Mouse (Mus musculus): ENCODE data around the gene Cacna1d.
A peak's percentile ranks its signal among the peaks of the same experiment; 100 is the strongest.

Gene Cacna1d

DNA sequence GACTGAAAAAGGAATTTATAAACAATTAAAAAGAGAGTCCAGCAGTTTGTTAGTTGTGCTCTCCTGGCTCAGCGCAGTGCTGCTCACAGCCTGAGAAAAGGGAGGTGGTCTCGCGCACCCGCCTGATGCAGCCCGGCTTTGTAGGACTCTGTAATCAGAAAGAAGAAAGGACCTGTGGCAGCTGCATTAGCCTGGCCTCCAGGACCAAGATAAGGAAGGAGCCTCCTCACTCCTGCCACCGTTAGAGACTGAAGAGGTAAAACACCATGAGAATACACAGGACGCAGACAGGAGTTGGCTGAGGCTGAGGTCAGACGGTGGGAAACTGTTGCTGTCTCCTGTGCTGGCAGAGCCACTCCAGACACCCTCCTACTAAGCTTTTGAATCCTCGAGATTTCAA lies at the start of gene Cacna1d:
Cacna1d (minus strand) TSS at position 114 of the 400 bp plus-strand sequence.
- DNase-seq (ENCODE audit: low read depth): no peak

DNA sequence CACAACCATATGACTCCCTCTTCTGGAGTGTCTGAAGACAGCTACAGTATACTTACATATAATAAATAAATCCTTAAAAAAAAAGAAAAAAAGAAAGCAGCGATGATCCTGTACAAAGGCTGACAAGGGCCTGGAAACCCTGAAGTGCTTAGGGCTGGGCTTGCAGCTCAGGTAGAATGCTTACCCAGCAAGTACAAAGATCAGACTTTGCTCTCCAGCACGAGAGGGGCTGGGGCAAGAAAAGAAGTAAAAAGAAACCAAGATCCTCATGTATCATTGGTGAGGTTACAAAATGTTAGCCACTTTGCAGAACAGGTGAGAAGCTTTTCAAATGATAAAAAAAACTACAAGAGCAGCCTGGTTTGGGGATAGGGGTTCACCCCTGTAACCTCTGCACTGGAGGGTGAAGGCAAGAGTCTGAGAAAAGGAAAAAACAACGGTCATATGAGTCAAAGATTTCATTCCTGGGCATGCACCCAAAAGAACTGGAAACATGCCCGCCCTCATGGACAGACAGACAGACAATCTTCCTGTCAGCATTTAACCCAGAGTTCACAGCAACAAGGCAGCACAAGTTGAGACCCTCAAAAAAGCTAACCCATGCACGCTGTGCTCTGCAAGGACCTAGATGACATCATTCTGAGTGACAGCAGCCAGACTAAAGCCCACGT lies 42.7 kb upstream of the Cacna1d start:
- no peak for DNase-seq (ENCODE audit: low read depth)

DNA sequence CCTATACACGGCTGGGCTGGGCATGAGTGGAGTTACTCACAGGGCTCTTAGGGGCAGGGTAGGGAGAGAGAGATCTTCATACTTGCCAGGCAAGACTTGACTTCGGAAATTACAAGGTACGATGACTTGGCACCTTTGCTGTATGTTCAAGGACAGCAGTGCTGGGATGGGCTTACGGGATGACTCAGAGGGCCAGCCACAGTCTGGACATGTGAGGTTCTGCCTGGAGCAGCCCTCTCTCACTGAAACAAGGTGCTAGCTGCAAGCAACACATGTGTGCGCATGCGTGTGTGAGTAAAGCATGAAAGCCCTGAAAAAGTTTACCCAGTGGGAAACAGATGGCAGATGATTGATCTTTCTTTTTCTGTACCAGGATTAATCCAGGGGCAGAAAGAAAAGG lies 40.6 kb upstream of the Cacna1d start:
- no peak for DNase-seq (ENCODE audit: low read depth)

DNA sequence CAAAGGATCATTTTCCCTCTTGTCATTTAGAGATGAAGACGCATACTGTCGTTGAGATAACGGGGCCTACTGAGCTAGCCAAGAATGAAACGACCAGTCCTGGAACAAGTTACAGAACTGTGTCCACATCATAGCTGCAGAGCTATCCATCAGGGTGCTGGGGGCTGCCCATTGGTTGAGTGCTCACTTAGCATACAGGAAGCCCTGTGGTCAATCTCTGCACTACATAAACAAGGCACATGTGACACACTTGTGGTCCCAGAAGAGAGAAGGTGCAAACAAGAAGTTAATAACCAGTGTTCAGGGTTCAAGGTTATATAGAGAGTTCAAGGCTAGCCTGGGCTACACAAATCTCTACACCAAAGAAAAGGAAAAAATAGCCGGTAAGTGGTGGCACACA lies 40.2 kb upstream of the Cacna1d start:
- no peak for DNase-seq (ENCODE audit: low read depth)

DNA sequence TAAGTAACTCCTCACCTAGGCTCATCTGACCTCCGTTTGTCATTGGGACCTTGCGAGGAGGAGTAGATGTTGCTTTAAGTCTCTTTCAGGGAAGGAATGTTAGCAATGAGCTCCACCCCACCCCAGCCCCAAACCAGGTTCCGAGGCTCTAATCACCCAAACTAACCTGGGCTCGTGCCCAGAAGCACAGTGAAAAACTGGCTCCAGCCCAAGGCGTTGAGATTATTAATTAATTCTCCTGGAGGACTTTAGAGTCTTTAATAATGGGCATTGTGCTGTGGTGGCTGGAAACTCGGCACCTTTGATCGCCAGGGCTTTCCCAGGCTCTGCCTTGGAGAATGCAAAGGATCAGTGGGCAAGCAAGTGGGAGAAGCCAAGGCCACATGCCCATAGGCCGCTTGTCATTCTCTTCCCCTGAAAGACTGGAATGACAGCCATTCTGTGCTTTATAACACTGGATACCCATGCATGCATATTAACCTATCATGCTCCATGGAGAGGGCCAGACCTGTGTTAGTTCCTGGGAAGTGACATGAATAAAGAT lies 39.5 kb upstream of the Cacna1d start:
- DNase-seq (ENCODE audit: low read depth): no peak

DNA sequence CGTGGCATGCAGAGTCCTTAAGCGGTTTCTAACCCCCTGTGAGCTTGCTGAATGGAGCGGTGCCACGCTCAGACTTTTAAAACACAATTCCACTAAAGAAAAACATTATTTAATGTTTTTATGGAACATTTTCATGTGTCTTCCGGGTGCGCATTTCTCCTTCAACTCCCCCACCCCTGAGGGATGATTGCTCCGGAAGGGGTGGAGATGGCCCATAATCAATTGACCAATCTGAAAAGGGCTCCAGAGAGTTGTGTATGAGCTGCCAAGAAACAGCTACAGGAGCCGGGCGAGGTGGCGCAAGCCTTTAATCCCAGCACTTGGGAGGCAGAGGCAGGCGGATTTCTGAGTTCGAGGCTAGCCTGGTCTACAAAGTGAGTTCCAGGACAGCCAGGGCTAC lies 38.2 kb upstream of the Cacna1d start:
- no peak for DNase-seq (ENCODE audit: low read depth)

DNA sequence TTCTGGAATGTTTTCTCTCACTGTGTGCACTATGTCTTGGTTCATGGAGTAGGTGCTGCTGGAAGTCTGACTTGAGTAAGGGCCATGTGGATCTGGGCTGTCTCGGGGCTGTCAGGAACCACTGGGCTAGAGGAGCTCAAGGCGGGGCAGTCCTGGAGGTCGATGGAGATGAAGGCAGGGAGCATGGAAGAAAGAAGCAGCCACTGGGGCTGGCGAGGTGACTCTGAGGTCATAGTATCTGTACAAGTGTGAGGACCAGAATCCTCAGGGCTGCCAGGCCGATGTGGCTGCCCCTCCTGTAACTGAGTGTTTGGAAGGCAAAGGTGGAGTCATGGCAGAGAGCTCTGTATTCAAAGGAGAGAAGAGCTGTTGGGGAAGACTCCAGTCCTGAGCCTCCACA lies 37.7 kb upstream of the Cacna1d start:
- DNase-seq (ENCODE audit: low read depth): no peak

DNA sequence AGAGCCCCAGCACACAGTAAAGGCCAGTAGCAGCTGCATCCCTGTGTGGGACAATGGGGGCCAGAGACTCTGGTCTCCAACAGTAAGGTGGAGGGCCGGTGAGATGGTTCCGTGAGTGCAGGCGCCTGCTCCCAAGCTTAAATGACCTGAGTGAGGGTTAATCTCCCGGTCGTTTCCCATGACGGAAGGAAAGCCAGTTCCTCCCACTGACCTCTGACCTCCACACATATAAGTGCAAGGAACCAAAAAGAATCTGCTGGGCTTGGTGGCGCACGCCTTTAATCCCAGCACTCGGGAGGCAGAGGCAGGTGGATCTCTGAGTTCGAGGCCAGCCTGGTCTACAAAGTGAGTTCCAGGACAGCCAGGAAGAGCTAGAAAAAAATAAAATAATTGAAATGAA lies 37.1 kb upstream of the Cacna1d start:
- DNase-seq (ENCODE audit: low read depth): no peak

DNA sequence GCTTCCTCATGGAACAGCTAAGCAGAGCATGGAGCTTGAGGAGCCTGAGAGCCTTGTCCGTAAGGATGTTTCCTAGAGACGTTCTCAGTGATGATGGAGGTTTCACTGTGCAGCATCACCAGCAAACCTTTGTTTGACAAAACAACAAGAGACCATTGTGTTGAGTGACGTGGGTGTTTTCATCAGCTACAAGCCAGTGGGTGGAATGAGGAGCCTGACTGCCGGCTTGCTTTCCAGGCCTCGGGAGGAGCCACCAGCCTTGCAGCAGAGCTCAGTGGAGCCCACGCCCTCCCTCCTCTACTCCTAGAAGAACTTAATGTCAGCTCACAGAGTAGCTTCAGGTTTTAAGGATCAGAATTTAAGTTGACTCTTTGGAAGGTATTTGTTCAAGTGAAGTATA lies 32.1 kb upstream of the Cacna1d start:
- DNase-seq (ENCODE audit: low read depth): no peak

DNA sequence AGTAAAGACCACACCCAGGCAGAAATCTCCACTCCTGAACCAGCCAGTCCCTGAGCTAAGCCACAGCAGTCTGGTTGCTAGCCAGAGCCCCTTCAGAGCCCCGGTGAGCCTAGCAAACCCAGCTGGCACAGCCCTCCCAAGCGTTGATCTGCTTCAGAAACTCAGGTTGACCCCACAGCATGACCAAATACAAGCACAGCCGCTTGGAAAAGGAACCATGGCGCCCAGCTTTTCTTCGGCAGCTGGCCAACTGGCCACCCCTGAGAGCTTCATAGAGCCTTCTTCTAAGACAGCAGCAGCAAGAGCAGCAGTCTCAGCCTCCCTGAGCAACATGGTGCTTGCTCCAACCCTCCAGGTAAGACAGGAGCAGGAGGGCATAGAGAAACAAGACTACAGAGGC lies 28.1 kb upstream of the Cacna1d start:
- no peak for DNase-seq (ENCODE audit: low read depth)

DNA sequence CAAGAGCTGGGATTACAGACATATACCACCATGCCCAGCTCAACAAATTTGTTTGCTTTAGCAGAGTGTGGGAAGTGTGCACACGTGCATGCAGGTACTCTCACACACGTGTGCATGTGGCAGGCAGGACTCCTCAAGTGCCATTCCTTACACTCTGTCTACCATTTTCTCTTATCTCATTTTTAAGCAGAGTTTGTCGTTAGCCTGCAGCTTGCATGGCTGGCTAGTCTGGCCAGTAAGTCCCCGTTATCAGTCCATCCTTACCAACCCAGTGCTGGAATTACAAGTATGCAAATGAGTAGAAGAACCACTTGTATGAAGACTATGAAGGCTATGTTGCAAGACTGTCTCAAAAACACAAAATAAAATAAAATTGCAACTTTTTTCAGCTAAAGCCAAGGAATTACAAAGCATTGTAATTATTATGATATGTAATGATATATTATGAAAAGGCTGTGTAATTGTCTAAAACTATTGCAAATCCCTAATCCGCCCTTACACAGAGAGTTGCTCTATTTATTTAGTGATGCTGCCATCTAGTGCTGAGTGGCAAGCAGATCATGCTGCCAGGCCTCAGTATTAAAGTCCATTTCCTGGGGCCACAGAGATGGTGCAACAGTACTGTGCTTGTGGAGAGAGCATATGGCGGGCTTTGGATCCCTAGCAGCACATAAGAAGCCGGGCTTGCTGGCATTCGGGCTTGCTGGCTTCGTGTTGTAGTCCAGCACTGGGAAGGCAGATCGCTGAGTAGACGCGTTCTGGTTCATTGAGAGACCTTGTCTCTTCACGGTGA lies 24.9 kb upstream of the Cacna1d start:
- no peak for DNase-seq (ENCODE audit: low read depth)

DNA sequence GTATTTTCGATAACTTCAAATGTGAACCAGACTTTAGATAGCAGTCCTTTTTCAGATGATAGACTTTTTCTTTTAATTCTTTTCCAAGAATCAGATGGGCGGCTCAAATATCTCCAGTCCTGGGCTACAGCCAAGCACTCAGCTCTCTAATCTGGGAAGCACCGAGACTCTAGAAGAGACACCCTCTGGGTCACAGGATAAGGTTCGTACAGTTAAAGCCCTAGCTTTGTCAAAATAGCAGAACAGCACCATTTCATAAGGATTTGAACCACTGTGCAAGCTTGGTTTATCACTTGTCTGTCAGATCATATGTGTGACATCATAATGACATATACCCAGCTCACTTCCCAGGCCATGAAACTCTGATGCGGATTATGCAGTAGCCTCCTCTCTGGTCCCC lies 21.6 kb upstream of the Cacna1d start:
- DNase-seq (ENCODE audit: low read depth): no peak

DNA sequence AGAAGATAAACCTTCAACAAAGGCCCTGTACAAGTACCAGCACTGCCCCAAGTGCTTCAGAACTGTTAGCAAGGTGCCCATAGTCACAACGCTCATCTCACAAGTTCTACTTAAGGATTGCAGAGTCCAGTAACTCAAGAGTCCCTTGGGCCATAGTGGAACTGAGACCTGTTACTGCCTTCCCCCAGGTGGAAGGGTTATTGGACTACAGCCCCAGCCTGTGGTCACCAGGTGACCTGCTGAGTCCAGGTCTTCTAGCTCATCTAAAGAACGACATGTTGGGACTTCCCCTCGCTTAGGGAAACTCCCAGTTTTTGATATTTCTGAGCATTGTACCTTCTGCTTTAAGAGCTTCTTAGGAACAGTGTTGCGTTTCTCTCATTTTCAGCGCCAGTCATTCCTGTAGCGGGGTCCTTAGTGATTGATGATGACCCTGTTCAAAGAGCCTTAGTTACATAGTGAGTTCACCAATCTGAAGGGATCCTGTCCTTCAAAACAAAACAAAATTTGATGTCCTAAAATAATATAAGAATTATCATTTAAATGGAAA lies 19.0 kb upstream of the Cacna1d start:
- no peak for DNase-seq (ENCODE audit: low read depth)

DNA sequence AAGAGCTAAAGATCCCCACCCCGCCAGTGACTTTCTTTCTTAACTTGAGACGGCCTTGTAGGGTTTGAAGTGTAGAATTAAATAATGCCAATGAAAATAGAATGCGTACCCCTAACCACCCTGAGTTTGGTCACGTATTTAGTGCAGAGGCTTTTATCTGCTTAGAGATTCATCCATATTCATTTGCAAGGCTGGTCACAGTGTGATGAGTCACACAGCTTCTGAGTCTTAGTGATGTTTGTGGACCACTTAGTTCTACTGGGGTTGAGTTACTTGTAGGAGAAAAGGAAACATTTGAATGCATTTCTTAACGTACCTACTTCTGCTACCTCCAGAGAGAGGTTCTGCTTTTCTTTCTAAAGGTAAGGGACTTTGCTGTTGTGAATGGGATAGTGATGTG lies 13.7 kb upstream of the Cacna1d start:
- no peak for DNase-seq (ENCODE audit: low read depth)

DNA sequence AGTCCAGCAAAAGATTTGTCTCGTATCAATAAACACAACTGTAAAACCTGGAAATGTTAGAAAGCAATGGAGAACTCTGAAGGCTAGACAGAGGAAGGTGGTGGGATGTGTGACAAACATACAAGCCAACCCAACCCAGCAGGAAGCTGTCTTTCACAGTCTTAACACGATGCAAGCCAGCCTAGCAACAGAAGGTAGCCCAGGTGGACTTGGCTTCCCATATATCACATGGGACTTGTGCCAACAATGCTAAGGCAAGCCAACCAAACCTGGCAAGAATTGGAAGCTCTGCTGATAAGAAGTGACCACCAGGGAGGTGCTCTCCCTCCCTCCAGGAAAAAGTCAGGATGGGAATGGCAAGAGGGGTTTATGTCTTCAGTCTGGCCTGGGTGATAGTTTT lies 6.9 kb upstream of the Cacna1d start:
- no peak for DNase-seq (ENCODE audit: low read depth)

DNA sequence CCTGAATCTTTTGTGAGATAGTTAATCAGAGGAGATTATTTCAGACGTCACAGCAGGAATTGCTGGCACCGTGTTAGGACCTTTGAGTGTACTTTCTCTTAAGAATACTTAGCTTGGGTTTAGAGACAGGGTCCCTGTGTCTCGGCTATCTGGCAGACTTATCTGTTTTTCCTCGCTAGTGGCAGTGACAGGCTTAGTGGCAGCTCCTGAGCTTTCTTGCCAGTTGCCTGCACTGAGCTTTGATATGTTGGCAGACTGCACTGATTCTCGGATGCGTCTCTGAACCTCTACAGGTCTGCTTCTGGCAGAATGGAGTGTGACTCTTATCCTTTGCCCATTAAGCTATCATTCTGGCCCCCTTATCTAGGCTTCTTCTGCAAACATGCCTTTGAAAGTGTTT lies 3.7 kb upstream of the Cacna1d start:
- DNase-seq (ENCODE audit: low read depth): no peak

DNA sequence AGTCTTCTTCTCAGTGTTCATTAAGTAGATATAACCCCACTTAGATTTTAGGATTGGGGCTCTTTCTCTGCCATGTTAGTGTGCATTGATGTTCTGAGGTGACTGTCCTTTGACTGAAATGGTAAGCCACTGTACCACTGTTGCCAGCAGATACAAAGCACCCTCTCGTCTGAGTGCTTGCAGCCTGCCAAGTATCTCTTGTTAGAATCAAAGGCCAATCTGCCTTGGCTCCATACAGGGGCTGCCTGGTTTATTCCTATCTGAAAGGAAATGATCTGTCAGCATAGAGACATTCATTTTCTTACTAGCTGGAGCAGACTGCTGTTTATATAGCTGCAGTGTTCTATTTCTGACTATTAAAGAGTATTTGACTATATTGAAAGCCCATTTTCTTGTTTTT lies 2.0 kb upstream of the Cacna1d start:
- no peak for DNase-seq (ENCODE audit: low read depth)

DNA sequence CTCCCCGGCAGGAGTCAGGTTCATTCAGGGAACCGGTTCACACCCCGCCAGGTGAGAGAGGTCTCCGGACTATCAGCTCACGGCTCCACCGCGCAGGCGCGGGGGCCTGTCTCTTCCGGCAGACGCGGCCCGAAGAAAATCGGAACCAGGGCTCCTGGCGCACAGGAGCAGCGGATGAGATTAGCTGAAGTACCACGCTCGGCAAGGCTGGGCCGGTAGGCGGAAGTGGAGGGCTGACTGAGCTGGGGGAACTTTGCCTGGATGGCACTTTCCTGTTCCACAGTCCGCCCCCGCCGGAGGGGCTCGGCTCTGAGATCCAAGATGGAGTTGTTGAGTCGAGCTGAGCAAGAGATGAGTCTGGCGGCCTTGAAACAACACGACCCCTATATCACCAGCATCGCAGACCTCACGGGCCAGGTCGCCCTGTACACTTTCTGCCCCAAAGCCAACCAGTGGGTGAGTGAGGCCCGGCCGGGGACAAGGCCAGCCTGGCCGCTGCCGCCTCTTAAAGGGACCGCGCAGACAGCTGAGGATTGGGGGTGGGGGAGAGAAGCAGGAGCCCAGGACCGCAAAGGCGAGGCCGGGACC lies 11.8 kb downstream of the Cacna1d start, which contains the start of gene Dcp1a:
Dcp1a (plus strand) TSS at position 175 of the 588 bp plus-strand sequence.
- peak; percentile 94 for DNase-seq (ENCODE audit: low read depth)

DNA sequence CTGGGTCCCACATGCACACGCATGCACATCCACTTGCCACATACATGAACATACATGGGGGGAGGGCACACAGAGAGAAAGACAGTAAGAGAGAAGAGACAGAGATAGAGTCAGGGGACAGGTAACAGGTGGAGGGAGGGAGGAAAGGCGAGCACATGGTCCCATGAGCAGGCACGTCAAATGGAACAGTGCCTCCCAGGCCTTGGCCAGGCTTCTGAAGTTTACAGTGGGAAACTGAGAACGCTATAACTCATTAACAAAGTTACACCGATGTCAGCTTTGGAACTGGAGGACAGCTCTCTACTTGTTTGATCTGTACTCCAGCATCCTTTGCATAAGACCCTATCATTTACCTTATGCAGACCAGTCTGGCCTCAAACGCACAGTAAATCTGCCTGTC lies 16.8 kb downstream of the Cacna1d start:
- DNase-seq (ENCODE audit: low read depth): no peak

DNA sequence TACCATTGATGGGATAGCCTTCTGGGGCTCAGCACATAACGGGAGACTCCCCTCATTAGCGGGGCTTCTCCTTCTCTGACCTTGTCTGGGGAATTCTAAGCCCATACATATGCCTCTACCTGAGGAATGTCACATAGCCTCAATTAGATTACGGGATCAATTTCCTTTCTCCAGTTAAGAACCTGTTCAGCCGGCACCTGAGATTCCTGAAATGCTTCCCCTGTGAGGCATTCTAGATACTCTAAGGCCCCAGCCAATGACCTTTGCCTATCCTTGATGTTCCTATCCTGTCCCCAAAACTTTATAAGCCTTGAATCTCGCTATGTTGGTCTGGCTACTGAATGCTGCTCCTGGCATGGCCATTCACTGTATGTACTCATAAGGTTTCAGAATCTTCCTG lies 17.6 kb downstream of the Cacna1d start:
- no peak for DNase-seq (ENCODE audit: low read depth)

DNA sequence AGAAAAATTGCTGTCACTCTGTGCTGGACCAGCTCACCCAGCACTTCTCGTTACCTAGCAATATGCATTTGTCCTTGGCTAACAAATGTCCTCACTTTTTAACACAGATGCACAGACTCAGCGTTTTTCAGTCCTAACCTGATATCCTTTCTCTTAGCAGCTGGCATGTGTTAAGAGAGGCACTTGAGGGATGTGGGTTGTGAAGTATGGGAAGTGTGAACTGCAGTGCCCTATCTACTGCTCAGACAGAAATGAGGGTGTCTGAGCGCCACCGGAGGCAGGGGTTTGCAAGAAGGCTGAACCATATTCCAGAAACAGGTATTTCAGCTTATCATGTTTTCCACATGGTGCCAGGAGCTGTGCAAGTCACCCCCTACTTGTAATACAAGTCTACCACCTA lies 27.9 kb downstream of the Cacna1d start:
- DNase-seq (ENCODE audit: low read depth): no peak

DNA sequence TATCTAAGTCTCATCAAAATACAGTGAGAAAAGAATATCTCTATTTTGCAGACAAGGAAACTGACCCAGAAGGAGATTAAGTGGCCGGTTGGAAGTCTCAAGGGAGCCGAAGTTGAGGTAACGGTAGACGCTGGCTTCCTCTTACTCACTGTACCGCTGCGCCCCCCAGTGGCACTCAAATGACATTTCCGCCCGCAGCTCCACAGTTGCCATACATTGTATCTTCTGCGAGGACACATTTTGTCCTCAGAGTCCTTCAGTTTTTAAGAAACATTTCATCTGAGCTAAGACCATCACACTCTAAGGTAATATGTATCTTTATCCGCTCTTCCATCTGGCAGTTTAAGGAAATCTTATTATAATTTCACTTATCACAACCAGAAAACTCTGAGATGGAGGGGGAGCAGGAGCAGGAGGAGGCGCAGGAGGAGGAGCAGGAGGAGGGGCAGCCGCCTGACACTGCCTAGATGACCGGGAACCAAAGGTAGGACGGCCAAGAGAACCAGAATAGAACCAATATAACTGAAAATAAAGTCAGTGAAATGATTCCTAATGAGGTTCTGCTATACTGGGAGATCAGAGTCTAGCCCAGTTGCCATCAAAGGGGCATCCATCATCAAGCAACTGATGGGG lies 31.2 kb downstream of the Cacna1d start:
- DNase-seq (ENCODE audit: low read depth): peak; percentile 24
